Mouse (Mus musculus) T-helper 17 cell (primary cell): ENCODE measurements around the gene Gm40460.
"Not testable (repeated sequence)": the region's sequence is repeated elsewhere in the genome, so short reads cannot be mapped to it uniquely, and the experiment has no call there.

Source experiments
- in situ Hi-C, 2 experiments: fragments of 300-600 bp; cut with MboI, MseI; formaldehyde crosslinking; loops; 1 replicate in 1 of 2; 2 replicates in 1 of 2; pipeline ENCODE4 v1.15.1; 2025; ENCODE audit warnings: high pct_unique_total_duplicates in 2 of 2

The Gm40460 gene

GRCm38 (mm10) chr7:142240978-142241377, at the start of gene Gm40460:
Gene Gm40460, minus strand, starts transcription at chr7:142241078.
- in situ Hi-C loops = loop anchor here in 1 of 2 experiments (5.0 kb wide), 1 partner anchor 49 kb away; the partner anchor contains the start of gene Gm10153

GRCm38 (mm10) chr7:142285910-142286612, 45.2 kb upstream of the Gm40460 start:
- in situ Hi-C loops = loop anchor here in 1 of 2 experiments (10.0 kb wide), 1 partner anchor 1241 kb away; no protein-coding TSS in a partner anchor

GRCm38 (mm10) chr7:142285130-142285835, 44.4 kb upstream of the Gm40460 start:
- in situ Hi-C loops = loop anchor here in 1 of 2 experiments (10.0 kb wide), 1 partner anchor 1240 kb away; no protein-coding TSS in a partner anchor

- in situ Hi-C loops = loop anchor here in 1 of 2 experiments (10.0 kb wide), 1 partner anchor 1240 kb away; no protein-coding TSS in a partner anchor
Measured at GRCm38 (mm10) chr7:142284615-142285080, 43.8 kb upstream of the Gm40460 start.

- in situ Hi-C loops = loop anchor here in 1 of 2 experiments (10.0 kb wide), 1 partner anchor 1239 kb away; no protein-coding TSS in a partner anchor
Measured at GRCm38 (mm10) chr7:142284023-142284591, 43.2 kb upstream of the Gm40460 start.

GRCm38 (mm10) chr7:142282847-142283246, 42.0 kb upstream of the Gm40460 start:
- in situ Hi-C loops = loop anchor here in 1 of 2 experiments (10.0 kb wide), 1 partner anchor 1238 kb away; no protein-coding TSS in a partner anchor

GRCm38 (mm10) chr7:142279291-142279690, 38.4 kb upstream of the Gm40460 start:
- in situ Hi-C loops = not testable (repeated sequence)

GRCm38 (mm10) chr7:142278183-142278582, 37.3 kb upstream of the Gm40460 start:
- in situ Hi-C loops = not testable (repeated sequence)

GRCm38 (mm10) chr7:142274263-142274662, 33.4 kb upstream of the Gm40460 start, which contains the start of gene Gm4559:
Gene Gm4559, minus strand, starts transcription at chr7:142274363.
- in situ Hi-C loops = not testable (repeated sequence)

GRCm38 (mm10) chr7:142258254-142258653, 17.4 kb upstream of the Gm40460 start, which contains the start of gene Gm2431:
Gene Gm2431, minus strand, starts transcription at chr7:142258354.
- in situ Hi-C loops = not testable (repeated sequence)

GRCm38 (mm10) chr7:142255517-142255916, 14.6 kb upstream of the Gm40460 start:
- in situ Hi-C loops = no loop called here

GRCm38 (mm10) chr7:142249824-142250223, 8.9 kb upstream of the Gm40460 start:
- in situ Hi-C loops = no loop called here

GRCm38 (mm10) chr7:142231540-142231939, 9.3 kb downstream of the Gm40460 start:
- in situ Hi-C loops = no loop called here

GRCm38 (mm10) chr7:142229871-142230270, 11.0 kb downstream of the Gm40460 start, which contains the start of gene Krtap5-5:
Gene Krtap5-5, minus strand, starts transcription at chr7:142229971.
- in situ Hi-C loops = not testable (repeated sequence)

- in situ Hi-C loops = no loop called here
Measured at GRCm38 (mm10) chr7:142224518-142224917, 16.4 kb downstream of the Gm40460 start.

GRCm38 (mm10) chr7:142212136-142212535, 28.7 kb downstream of the Gm40460 start:
- in situ Hi-C loops = not testable (repeated sequence)

GRCm38 (mm10) chr7:142211559-142211958, 29.3 kb downstream of the Gm40460 start, which contains the start of gene Gm7579:
Gene Gm7579, plus strand, starts transcription at chr7:142211859.
- in situ Hi-C loops = no loop called here

GRCm38 (mm10) chr7:142206891-142207290, 34.0 kb downstream of the Gm40460 start:
- in situ Hi-C loops = not testable (repeated sequence)

GRCm38 (mm10) chr7:142205488-142205887, 35.4 kb downstream of the Gm40460 start:
- in situ Hi-C loops = no loop called here

- in situ Hi-C loops = no loop called here
Measured at GRCm38 (mm10) chr7:142201064-142201463, 39.8 kb downstream of the Gm40460 start, which contains the start of gene Krtap5-3. Gene Krtap5-3, plus strand, starts transcription at chr7:142201364.

- in situ Hi-C loops = loop anchor here in 1 of 2 experiments (10.0 kb wide), 1 partner anchor 926 kb away; no protein-coding TSS in a partner anchor
Measured at GRCm38 (mm10) chr7:142198748-142199147, 42.1 kb downstream of the Gm40460 start.
